In the genomic region with DNA sequence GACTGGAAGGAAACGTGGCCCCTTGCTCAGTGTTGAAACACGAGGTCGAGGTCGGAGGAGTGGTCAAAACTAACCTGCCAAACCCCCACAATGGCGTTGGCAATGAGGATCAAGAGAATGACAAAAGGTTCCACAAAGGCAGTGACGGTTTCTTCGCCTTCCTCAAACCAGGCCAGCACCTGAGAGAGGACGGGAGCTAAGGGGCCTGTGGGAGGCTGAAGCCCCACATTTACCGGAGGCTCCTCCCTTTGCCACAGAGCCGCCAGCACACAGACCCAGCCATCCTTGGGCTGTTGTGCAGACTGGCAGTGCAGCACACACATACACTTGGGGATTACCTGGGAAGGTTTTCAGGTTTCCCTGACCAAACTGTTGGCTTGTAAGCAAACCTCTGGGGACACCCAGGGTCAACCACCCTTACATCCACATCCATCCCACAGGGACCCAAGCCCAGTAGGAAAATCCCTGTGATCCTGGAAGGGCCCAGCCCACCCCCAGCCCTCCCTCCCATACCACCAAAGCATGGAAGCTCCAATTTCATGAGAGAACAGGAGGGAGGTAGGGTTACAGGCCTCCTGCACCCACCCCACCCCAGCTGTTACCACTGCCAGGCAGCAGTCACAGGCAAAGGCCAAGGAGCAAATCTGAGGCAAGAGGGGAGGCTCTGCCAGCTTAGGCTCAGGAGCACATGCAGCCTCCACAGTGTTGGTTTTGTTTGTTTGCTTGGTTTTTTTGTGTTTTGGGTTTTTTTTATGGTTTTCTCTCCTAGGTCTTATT, we compare ENCODE assay signal across 22 mouse cellular contexts. TPM values are rescaled to one million over a fixed set of nuclear protein-coding genes. Genes with fewer than 3 reads are reported as not detected.
DNase-seq lines count a peak whose midpoint lies in the region; ATAC-seq and TF ChIP-seq lines count a peak whose summit lies in the region.
"Had no signal": no experiment of that assay in that cellular context is flagged by ENCODE, and none has a peak within 500 bp of the region (broad histone marks: within the 10 kb centered on the region; RNA-seq: fewer than 3 reads in every experiment).

No protein-coding gene starts in this region.

- H3K9ac ChIP-seq in kidney, embryonic 15.5 days = no peak overlapping the region
- H3K9ac ChIP-seq in embryonic facial prominence, embryonic 14.5 days (ENCODE audit: low read depth, low read length) = no peak overlapping the region
- peak overlapping the region; percentile 12; the same call in 1 of the 2 replicates for H3K9ac ChIP-seq in limb, embryonic 14.5 days (ENCODE audit: low read depth, low read length, severe bottlenecking)
- H3K9ac ChIP-seq: forebrain, embryonic 15.5 days; liver, embryonic 13.5 days; lung, embryonic 14.5 days had no signal

- WGBS in kidney, embryonic 15.5 days = 33% methylated on average over 10 of the region's 10 CpGs
- WGBS in embryonic facial prominence, embryonic 10.5 days = 46% methylated on average over 10 of the region's 10 CpGs
- WGBS in embryonic facial prominence, embryonic 14.5 days = 42% methylated on average over 10 of the region's 10 CpGs
- 32% methylated on average over 10 of the region's 10 CpGs for WGBS in limb, embryonic 14.5 days

- H3K4me1 ChIP-seq in kidney, embryonic 15.5 days = peaks cover 61% of the 10 kb centered on the region
- H3K4me1 ChIP-seq in embryonic facial prominence, embryonic 10.5 days = peaks cover 60% of the 10 kb centered on the region
- H3K4me1 ChIP-seq in embryonic facial prominence, embryonic 14.5 days (ENCODE audit: control insufficient read depth, insufficient read depth, low read length) = peaks cover 7% of the 10 kb centered on the region
- peaks cover 17% of the 10 kb centered on the region for H3K4me1 ChIP-seq in limb, embryonic 14.5 days (ENCODE audit: control insufficient read depth, insufficient read depth, low read length)
- H3K4me1 ChIP-seq: forebrain, embryonic 15.5 days had no signal

- TF ChIP-seq CTCF in left cerebral cortex, adult 2 months (IDR thresholded peaks at IDR 0.05) = no peak

- H3K4me3 ChIP-seq in kidney, embryonic 15.5 days (replicated peaks) = no peak overlapping the region
- H3K4me3 ChIP-seq in embryonic facial prominence, embryonic 10.5 days = 0 out of 2 replicates have a peak overlapping the region, but pooled peaks have one; percentile 14
- H3K4me3 ChIP-seq in embryonic facial prominence, embryonic 14.5 days (ENCODE audit: low read depth, low read length) = no peak overlapping the region
- H3K4me3 ChIP-seq in limb, embryonic 14.5 days (replicated peaks; ENCODE audit: low read length) = no peak overlapping the region
- H3K4me3 ChIP-seq in left cerebral cortex, adult 2 months = no peak overlapping the region
- H3K4me3 ChIP-seq: erythroblast, embryonic 14.5 days; forebrain, embryonic 15.5 days; liver, embryonic 13.5 days had no signal

- no peaks in the 10 kb centered on the region for H3K9me3 ChIP-seq in kidney, embryonic 15.5 days (replicated peaks)
- no peaks in the 10 kb centered on the region for H3K9me3 ChIP-seq in embryonic facial prominence, embryonic 10.5 days
- no peaks in the 10 kb centered on the region for H3K9me3 ChIP-seq in embryonic facial prominence, embryonic 14.5 days (ENCODE audit: control insufficient read depth, low read length)
- H3K9me3 ChIP-seq in limb, embryonic 14.5 days (ENCODE audit: control insufficient read depth, low read length) = no peaks in the 10 kb centered on the region
- H3K9me3 ChIP-seq: forebrain, embryonic 15.5 days; liver, embryonic 13.5 days had no signal

- H3K4me2 ChIP-seq in kidney, embryonic 15.5 days = no peak overlapping the region
- no peak overlapping the region; the same call in 1 of the 2 replicates for H3K4me2 ChIP-seq in embryonic facial prominence, embryonic 14.5 days (ENCODE audit: low read depth, low read length)
- no peak overlapping the region for H3K4me2 ChIP-seq in limb, embryonic 14.5 days (replicated peaks; ENCODE audit: low read depth, low read length, severe bottlenecking)
- H3K4me2 ChIP-seq: forebrain, embryonic 15.5 days; liver, embryonic 13.5 days; lung, embryonic 14.5 days had no signal

- peak overlapping the region; percentile 64 for H3K27ac ChIP-seq in kidney, embryonic 15.5 days
- H3K27ac ChIP-seq in embryonic facial prominence, embryonic 10.5 days (replicated peaks) = peak overlapping the region; percentile 40
- H3K27ac ChIP-seq in embryonic facial prominence, embryonic 14.5 days (replicated peaks; ENCODE audit: low read depth, low read length) = no peak overlapping the region; the same call in 1 of the 2 replicates
- H3K27ac ChIP-seq in limb, embryonic 14.5 days (replicated peaks; ENCODE audit: low read depth, low read length) = 0 out of 2 replicates have a peak overlapping the region, but pooled peaks have one; percentile 5
- no peak overlapping the region for H3K27ac ChIP-seq in left cerebral cortex, adult 2 months
- H3K27ac ChIP-seq: forebrain, embryonic 15.5 days; liver, embryonic 13.5 days had no signal

- no peak for TF ChIP-seq POLR2A in limb, embryonic 14.5 days (IDR thresholded peaks at IDR 0.05; ENCODE audit: borderline replicate concordance, extremely low read depth, insufficient read depth, insufficient read length)

- intact Hi-C loops in left cerebral cortex, adult 2 months (cut with DNase I) = no loop called here

- DNase-seq in kidney, adult 9 months = no peak
- DNase-seq in embryonic facial prominence, embryonic 10.5 days (ENCODE audit: low spot score) = peak; percentile 25
- peak; percentile 65 for DNase-seq in embryonic facial prominence, embryonic 14.5 days (ENCODE audit: low spot score)
- DNase-seq in limb, embryonic 14.5 days (ENCODE audit: low spot score) = no peak
- no peak for DNase-seq in left cerebral cortex, adult 2 months (ENCODE audit: extremely low spot score in 1 of 2, low spot score in 2 of 2)
- DNase-seq: adrenal gland, postnatal 10 days; cerebellum, adult 11-12 months; cerebellum, postnatal 14 days; heart, adult 18-20 months; heart, postnatal 4 days; liver, embryonic 13.5 days; lung, embryonic 14.5 days; lung, postnatal 36 days; right cerebral cortex, postnatal 25 days; thymus, postnatal 14 days had no signal

- H3K27me3 ChIP-seq in kidney, embryonic 15.5 days = no peaks in the 10 kb centered on the region
- H3K27me3 ChIP-seq in embryonic facial prominence, embryonic 10.5 days (replicated peaks; ENCODE audit: low read depth, poor library complexity, severe bottlenecking) = 0 out of 2 replicates have a peak, but pooled peaks cover 11% of the 10 kb centered on the region
- H3K27me3 ChIP-seq in embryonic facial prominence, embryonic 14.5 days (replicated peaks; ENCODE audit: control insufficient read depth, insufficient read depth, low read length) = no peaks in the 10 kb centered on the region
- H3K27me3 ChIP-seq in limb, embryonic 14.5 days (ENCODE audit: control insufficient read depth, insufficient read depth, low read length) = no peaks in the 10 kb centered on the region
- H3K27me3 ChIP-seq: forebrain, embryonic 15.5 days; liver, embryonic 13.5 days had no signal

- peak; percentile 46; the same call in 1 of the 2 replicates for ATAC-seq in kidney, embryonic 15.5 days (replicated peaks; ENCODE audit: low FRiP score)
- peak; percentile 56 for ATAC-seq in embryonic facial prominence, embryonic 14.5 days (ENCODE audit: low read depth)
- ATAC-seq in limb, embryonic 14.5 days (ENCODE audit: low FRiP score, low read depth) = peak; percentile 45; the same call in 1 of the 2 replicates
- no peak for ATAC-seq in monocyte, adult 5-6 weeks (replicated peaks; ENCODE audit: insufficient number of reproducible peaks, low FRiP score, low TSS enrichment, poor library complexity, severe bottlenecking)
- ATAC-seq: forebrain, embryonic 15.5 days; hindbrain, embryonic 16.5 days; intestine, embryonic 16.5 days; midbrain, embryonic 16.5 days had no signal

- no peaks in the 10 kb centered on the region for H3K36me3 ChIP-seq in kidney, embryonic 15.5 days
- peaks cover 3% of the 10 kb centered on the region for H3K36me3 ChIP-seq in embryonic facial prominence, embryonic 10.5 days (replicated peaks)
- no peaks in the 10 kb centered on the region for H3K36me3 ChIP-seq in embryonic facial prominence, embryonic 14.5 days (ENCODE audit: control insufficient read depth, insufficient read depth, low read length)
- H3K36me3 ChIP-seq in limb, embryonic 14.5 days (ENCODE audit: control insufficient read depth, insufficient read depth, low read length) = no peaks in the 10 kb centered on the region
- H3K36me3 ChIP-seq: forebrain, embryonic 15.5 days; liver, embryonic 13.5 days had no signal

RNA-seq across cellular contexts. Expression of gene Atp2a1, which starts 2.1 kb away (rescaled TPM):
- polyA plus RNA-seq in kidney, embryonic 15.5 days (2015; fragmentation: Nextera tagmentation; extraction: Ambion mirVana) = 13.4 and 25.1 TPM in 2 replicates
- polyA plus RNA-seq in embryonic facial prominence, embryonic 10.5 days (2016; fragmentation: Nextera tagmentation; extraction: Ambion mirVana) = 1.8 and 2.5 TPM in 2 replicates
- 235 and 334 TPM in 2 replicates for polyA plus RNA-seq in embryonic facial prominence, embryonic 14.5 days (2014; fragmentation: Nextera tagmentation; extraction: Ambion mirVana)
- 89.8 and 106 TPM in 2 replicates for polyA plus RNA-seq in limb, embryonic 14.5 days (2012; rRNA removed)
- 93.9 and 131 TPM in 2 replicates for polyA plus RNA-seq in limb, embryonic 14.5 days (2014; fragmentation: Nextera tagmentation; extraction: Ambion mirVana)
- under 1 TPM; 0.14 to 0.35 TPM for total RNA-seq in left cerebral cortex, adult 2 months (2021)
- total RNA-seq in monocyte, adult 5-6 weeks (2017) = 0.10 to 0.58 TPM (median 0.32 TPM) in 3 replicates
- polyA plus RNA-seq: erythroblast, embryonic 14.5 days; lung, embryonic 14.5 days had no signal

RNA-seq across cellular contexts. Expression of gene Sh2b1, which starts 14.4 kb away (rescaled TPM):
- polyA plus RNA-seq in kidney, embryonic 15.5 days (2015; fragmentation: Nextera tagmentation; extraction: Ambion mirVana) = 52.7 and 56.0 TPM in 2 replicates
- 53.3 and 54.0 TPM in 2 replicates for polyA plus RNA-seq in embryonic facial prominence, embryonic 10.5 days (2016; fragmentation: Nextera tagmentation; extraction: Ambion mirVana)
- 44.3 and 46.3 TPM in 2 replicates for polyA plus RNA-seq in embryonic facial prominence, embryonic 14.5 days (2014; fragmentation: Nextera tagmentation; extraction: Ambion mirVana)
- polyA plus RNA-seq in limb, embryonic 14.5 days (2012; rRNA removed) = 83.3 and 94.6 TPM in 2 replicates
- polyA plus RNA-seq in limb, embryonic 14.5 days (2014; fragmentation: Nextera tagmentation; extraction: Ambion mirVana) = 50.2 and 53.7 TPM in 2 replicates
- 10 to 100 TPM; 76.5 to 78.3 TPM for total RNA-seq in left cerebral cortex, adult 2 months (2021)
- 9.4 to 32.9 TPM (median 15.4 TPM) in 3 replicates for total RNA-seq in monocyte, adult 5-6 weeks (2017)

RNA-seq across cellular contexts. Expression of gene Tufm, which starts 26.4 kb away (rescaled TPM):
- polyA plus RNA-seq in kidney, embryonic 15.5 days (2015; fragmentation: Nextera tagmentation; extraction: Ambion mirVana) = 154 and 156 TPM in 2 replicates
- polyA plus RNA-seq in embryonic facial prominence, embryonic 10.5 days (2016; fragmentation: Nextera tagmentation; extraction: Ambion mirVana) = 169 and 185 TPM in 2 replicates
- polyA plus RNA-seq in embryonic facial prominence, embryonic 14.5 days (2014; fragmentation: Nextera tagmentation; extraction: Ambion mirVana) = 127 and 130 TPM in 2 replicates
- 109 and 111 TPM in 2 replicates for polyA plus RNA-seq in limb, embryonic 14.5 days (2012; rRNA removed)
- polyA plus RNA-seq in limb, embryonic 14.5 days (2014; fragmentation: Nextera tagmentation; extraction: Ambion mirVana) = 125 TPM in 2 replicates
- total RNA-seq in left cerebral cortex, adult 2 months (2021) = 10 to 100 TPM; 78.0 to 93.5 TPM
- 18.0 to 32.9 TPM (median 25.4 TPM) in 3 replicates for total RNA-seq in monocyte, adult 5-6 weeks (2017)

RNA-seq across cellular contexts. Expression of gene Rabep2, which starts 32.3 kb away (rescaled TPM):
- 34.5 and 35.7 TPM in 2 replicates for polyA plus RNA-seq in kidney, embryonic 15.5 days (2015; fragmentation: Nextera tagmentation; extraction: Ambion mirVana)
- polyA plus RNA-seq in embryonic facial prominence, embryonic 10.5 days (2016; fragmentation: Nextera tagmentation; extraction: Ambion mirVana) = 33.7 and 34.6 TPM in 2 replicates
- polyA plus RNA-seq in embryonic facial prominence, embryonic 14.5 days (2014; fragmentation: Nextera tagmentation; extraction: Ambion mirVana) = 26.4 and 28.9 TPM in 2 replicates
- 35.1 and 35.2 TPM in 2 replicates for polyA plus RNA-seq in limb, embryonic 14.5 days (2012; rRNA removed)
- 30.7 and 31.2 TPM in 2 replicates for polyA plus RNA-seq in limb, embryonic 14.5 days (2014; fragmentation: Nextera tagmentation; extraction: Ambion mirVana)
- 10 to 100 TPM; 14.7 to 14.8 TPM for total RNA-seq in left cerebral cortex, adult 2 months (2021)
- 37.8 to 61.5 TPM (median 58.5 TPM) in 3 replicates for total RNA-seq in monocyte, adult 5-6 weeks (2017)

RNA-seq across cellular contexts. Expression of gene Atxn2l, which starts 42.4 kb away (rescaled TPM):
- polyA plus RNA-seq in kidney, embryonic 15.5 days (2015; fragmentation: Nextera tagmentation; extraction: Ambion mirVana) = 49.3 and 51.7 TPM in 2 replicates
- 50.4 and 54.1 TPM in 2 replicates for polyA plus RNA-seq in embryonic facial prominence, embryonic 10.5 days (2016; fragmentation: Nextera tagmentation; extraction: Ambion mirVana)
- polyA plus RNA-seq in embryonic facial prominence, embryonic 14.5 days (2014; fragmentation: Nextera tagmentation; extraction: Ambion mirVana) = 49.8 and 54.8 TPM in 2 replicates
- 170 and 223 TPM in 2 replicates for polyA plus RNA-seq in limb, embryonic 14.5 days (2012; rRNA removed)
- 51.4 and 56.2 TPM in 2 replicates for polyA plus RNA-seq in limb, embryonic 14.5 days (2014; fragmentation: Nextera tagmentation; extraction: Ambion mirVana)
- total RNA-seq in left cerebral cortex, adult 2 months (2021) = 100 to 1,000 TPM; 131 to 139 TPM
- total RNA-seq in monocyte, adult 5-6 weeks (2017) = 23.4 to 73.3 TPM (median 30.7 TPM) in 3 replicates

Comparison
In these comparisons a context has a peak if more than half of its experiments do, and no peak if none do; other contexts are left out.
1. H3K27ac ChIP-seq: peak in kidney, embryonic 15.5 days (single experiment), embryonic facial prominence, embryonic 10.5 days (single experiment) and limb, embryonic 14.5 days (single experiment); none in embryonic facial prominence, embryonic 14.5 days (single experiment) and left cerebral cortex, adult 2 months (single experiment).
2. DNase-seq: peak in embryonic facial prominence, embryonic 10.5 days (single experiment) and embryonic facial prominence, embryonic 14.5 days (single experiment); none in kidney, adult 9 months (single experiment), limb, embryonic 14.5 days (single experiment) and left cerebral cortex, adult 2 months (0 of 2).